Mouse (Mus musculus) bone marrow, adult 2 months (tissue): ENCODE measurements around the gene Ccnl2. TPM values are rescaled to one million over a fixed set of nuclear protein-coding genes. Genes with fewer than 3 reads are reported as not detected.

Experiments
- H3K27ac ChIP-seq: fragments of 200-500 bp; 2 replicates; pipeline ENCODE4 v1.5.1; 2012; ENCODE audit warnings: low read depth, mild to moderate bottlenecking, control low read depth, inconsistent platforms, low read length; ENCODE audit not compliant: control insufficient read depth, poor library complexity, insufficient read depth
- H3K4me1 ChIP-seq: fragments of 200-500 bp; 2 replicates; pipeline ENCODE4 v1.6.1; 2011; ENCODE audit warnings: low read length; ENCODE audit not compliant: control insufficient read depth, insufficient read depth
- H3K4me3 ChIP-seq: fragments of 200-500 bp; replicated peaks from 2 replicates; pipeline ENCODE3; 2011; ENCODE audit warnings: mild to moderate bottlenecking, low read depth, low read length, control low read depth; ENCODE audit not compliant: control insufficient read depth
- CTCF ChIP-seq: fragments of 200-500 bp; IDR thresholded peaks from 2 replicates; pipeline ENCODE4 v1.5.1; 2011; ENCODE audit warnings: low read length, control low read depth; ENCODE audit not compliant: control insufficient read depth, insufficient read depth
- POLR2A ChIP-seq: fragments of 200-500 bp; IDR thresholded peaks from 2 replicates; pipeline ENCODE4 v1.6.1; 2011; ENCODE audit warnings: low read depth, mild to moderate bottlenecking, control low read depth, low read length, borderline replicate concordance; ENCODE audit not compliant: control insufficient read depth
- WGBS: fragments of 180-500 bp; shearing (Covaris S2); methylation state at CpG from one replicate; pipeline ENCODE4 v1.1.7; 2018; 5-methylcytosine and 5-hydroxymethylcytosine counted together
- polyA plus RNA-seq: library from polyadenylated mRNA; stranded (reverse); fragments of >200 nt; gene quantifications from 2 replicates; pipeline ENCODE4 v1.2.4, GENCODE M21; 2011; ENCODE audit warnings: low replicate concordance; ENCODE audit not compliant: missing spikeins, insufficient read depth, insufficient read length

Gene Ccnl2
- polyA plus RNA-seq, 1 experiment, result 149 TPM

DNA sequence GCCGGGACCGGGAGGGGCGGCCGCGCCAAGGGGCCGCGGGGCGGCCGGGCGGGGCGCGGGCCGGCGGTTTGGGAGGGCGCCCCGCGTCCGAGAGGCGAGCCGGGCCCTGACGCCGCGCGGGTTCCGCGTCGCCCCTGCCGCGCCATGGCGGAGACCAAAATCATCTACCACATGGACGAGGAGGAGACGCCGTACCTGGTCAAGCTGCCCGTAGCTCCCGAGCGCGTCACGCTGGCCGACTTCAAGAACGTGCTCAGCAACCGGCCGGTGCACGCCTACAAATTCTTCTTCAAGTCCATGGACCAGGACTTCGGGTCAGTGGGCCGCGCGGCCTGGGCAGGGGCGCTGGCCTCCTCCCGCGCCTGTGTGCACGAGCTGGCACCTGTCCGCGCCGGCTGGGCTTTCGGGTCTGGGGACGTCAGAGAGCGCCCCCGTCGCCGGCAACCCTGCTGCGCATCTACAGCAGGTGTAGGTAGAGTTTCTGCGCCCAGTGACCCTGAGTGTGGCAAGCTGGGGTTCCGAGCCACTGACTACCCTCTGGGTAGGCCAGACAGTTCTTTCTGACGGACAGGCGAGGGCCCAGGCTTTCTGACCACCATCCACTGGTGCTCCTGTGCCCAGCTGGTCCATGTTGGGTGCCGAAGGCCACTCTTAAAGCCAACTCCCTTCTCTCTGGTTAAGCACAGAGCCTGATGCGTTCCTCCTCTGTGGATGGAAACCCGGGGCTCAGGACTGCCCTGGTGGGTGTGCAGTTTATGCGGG lies 35.5 kb downstream of the Ccnl2 start:
- H3K4me1 ChIP-seq, result peaks cover 3% of the 10 kb centered on the region
- TF ChIP-seq POLR2A (peak; percentile 28; the same call in 1 of the 2 replicates), CTCF (0 out of 2 replicates have a peak, but pooled peaks have one; percentile 2)
- peak overlapping the region; percentile 69; the same call in 1 of the 2 replicates for H3K27ac ChIP-seq
- H3K4me3 ChIP-seq, result peak overlapping the region; percentile 98
- 6% methylated on average over 69 of the region's 69 CpGs for WGBS

DNA sequence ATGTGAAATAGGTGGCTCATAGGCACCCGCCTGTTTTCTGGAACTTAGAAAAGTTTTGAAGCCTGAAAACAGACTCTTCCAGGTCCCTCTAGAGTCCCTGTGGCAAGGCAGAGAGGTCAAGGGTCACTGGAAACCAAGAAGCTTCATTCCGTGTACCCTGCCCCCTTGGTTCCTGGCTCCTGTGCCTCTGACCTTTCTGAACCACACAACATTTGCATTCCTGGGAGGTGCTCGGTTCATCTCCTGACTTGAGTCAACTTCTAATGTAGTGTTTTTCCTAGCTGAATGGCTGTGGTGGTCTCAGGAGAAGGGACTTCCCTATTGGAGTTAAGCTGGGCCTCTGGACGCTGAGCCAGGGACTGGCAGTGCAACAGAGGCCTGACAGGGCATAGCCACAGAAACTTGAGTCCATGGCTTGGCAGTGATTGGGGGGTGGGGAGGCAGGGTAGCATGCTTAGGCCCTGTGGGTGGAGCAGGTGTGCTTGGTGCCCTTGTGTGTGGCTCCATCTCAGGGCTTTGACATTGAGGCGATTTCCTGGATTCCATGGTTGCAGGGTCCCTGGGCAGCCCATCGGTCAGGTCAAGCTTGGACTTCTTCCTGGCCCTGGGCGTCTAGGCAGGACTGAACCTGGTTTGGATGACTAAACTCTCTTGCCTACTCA lies 36.3 kb downstream of the Ccnl2 start:
- Histone ChIP-seq H3K4me1 (peaks cover 3% of the 10 kb centered on the region), H3K4me3 (peak overlapping the region; percentile 33), H3K27ac (no peak overlapping the region)
- TF ChIP-seq POLR2A (no peak), CTCF (no peak)
- WGBS, result 67% methylated on average over 7 of the region's 7 CpGs

DNA sequence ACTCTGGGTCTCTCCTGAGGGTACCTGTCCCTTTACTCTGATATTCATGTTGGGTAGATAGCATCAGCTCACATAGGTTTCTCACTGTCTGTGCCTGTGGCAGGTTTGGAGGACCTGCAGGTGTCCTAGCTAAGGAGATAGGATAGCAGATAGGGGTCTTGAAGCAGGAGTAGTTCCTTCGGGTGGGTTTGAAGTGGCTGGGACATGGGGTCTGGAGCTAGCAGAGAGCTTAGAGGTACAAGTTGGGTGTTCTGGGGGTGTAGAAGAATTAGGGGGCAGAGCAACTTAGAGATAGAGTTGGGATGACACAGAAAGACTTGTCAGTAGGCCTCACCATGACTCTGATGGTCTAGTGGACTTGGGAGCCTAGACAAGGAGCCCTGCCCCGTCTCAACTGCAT lies 37.1 kb downstream of the Ccnl2 start:
- H3K27ac ChIP-seq, result no peak overlapping the region
- 81% methylated on average over 2 of the region's 2 CpGs for WGBS
- H3K4me1 ChIP-seq, result peaks cover 3% of the 10 kb centered on the region
- no peak overlapping the region for H3K4me3 ChIP-seq
- no peak for TF ChIP-seq POLR2A
- no peak for TF ChIP-seq CTCF

DNA sequence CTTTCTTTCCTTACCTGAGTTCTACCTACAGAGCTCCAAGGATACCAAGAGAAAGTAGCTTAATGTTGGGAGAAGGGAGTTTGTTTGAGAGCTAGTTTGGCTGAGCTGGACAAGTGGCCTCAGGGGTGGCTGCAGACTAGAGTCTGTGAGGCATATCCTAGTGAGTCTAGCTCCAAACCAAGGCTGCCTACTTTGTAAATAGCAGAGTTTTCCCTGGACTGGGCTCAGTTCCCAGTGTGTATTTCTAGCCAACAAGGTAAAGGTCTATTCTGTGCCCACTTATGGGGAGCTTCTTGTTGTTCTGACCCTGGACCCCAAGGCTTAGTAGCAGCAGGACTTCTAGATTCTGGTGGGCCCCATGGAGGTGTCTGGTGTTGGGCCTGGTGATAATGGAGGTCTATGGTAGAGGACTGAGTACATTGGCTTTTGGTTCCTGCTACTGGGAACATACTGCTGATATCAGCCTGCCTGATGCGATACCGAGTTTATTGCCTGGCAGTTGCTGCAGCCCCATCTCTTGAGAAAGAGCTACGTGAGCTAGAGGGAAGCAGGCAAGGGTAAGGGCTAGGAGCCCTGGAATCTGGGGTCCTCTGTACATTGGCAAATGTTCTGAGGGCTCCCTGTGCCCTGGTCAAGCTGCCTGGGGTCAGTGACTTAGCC lies 37.6 kb downstream of the Ccnl2 start:
- Histone ChIP-seq H3K4me1 (peaks cover 3% of the 10 kb centered on the region), H3K27ac (no peak overlapping the region), H3K4me3 (no peak overlapping the region)
- WGBS, result 68% methylated on average over 3 of the region's 3 CpGs
- no peak for TF ChIP-seq POLR2A
- TF ChIP-seq CTCF, result no peak

DNA sequence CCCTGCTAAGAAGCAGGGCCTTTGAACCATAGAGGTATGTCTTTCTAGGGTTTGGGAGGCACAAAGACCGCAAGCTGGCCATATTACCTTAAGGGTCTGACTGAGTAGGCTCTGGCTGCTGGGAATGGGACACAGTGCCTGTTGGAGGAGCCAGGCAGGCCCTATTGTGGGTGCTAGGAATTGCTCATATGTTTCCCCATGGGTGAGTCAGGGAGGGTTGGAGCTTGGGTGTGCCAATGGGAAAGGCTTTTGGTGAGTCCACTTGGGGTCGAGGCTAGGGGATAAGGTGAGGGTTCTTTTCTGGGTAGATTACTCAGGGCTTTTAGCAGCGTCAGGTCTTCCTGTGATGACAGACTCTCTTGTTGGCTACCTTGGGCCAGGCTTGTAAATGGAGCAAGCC lies 39.1 kb downstream of the Ccnl2 start:
- TF ChIP-seq CTCF, result no peak
- no peak for TF ChIP-seq POLR2A
- 79% methylated on average over 3 of the region's 3 CpGs for WGBS
- peaks cover 3% of the 10 kb centered on the region for H3K4me1 ChIP-seq
- no peak overlapping the region for H3K4me3 ChIP-seq
- no peak overlapping the region for H3K27ac ChIP-seq

DNA sequence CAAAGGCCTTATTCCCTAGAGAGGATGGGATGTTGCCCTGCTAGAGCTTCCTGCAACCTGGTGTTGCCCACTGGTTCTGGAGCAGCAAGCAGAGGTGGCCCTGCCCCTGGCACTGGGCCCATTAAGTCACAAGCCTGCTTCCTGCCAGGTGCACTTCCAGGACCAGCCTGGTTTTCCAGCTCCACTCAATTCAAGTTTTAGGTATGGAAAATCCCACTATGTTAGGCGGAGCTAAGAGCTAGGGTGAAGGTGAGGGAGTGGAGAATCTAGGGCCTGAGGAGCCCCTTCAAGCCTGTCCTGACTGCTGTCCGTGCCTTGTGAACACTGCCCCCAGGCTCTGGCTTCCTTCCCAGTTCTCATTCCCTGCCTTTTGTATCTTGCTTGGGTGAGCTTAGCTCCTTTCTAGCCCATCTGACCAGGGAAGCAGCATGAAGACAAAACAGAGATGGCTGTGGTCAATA lies 39.7 kb downstream of the Ccnl2 start:
- 89% methylated on average over 2 of the region's 2 CpGs for WGBS
- peaks cover 3% of the 10 kb centered on the region for H3K4me1 ChIP-seq
- TF ChIP-seq POLR2A (no peak), CTCF (no peak)
- no peak overlapping the region for H3K4me3 ChIP-seq
- no peak overlapping the region for H3K27ac ChIP-seq

DNA sequence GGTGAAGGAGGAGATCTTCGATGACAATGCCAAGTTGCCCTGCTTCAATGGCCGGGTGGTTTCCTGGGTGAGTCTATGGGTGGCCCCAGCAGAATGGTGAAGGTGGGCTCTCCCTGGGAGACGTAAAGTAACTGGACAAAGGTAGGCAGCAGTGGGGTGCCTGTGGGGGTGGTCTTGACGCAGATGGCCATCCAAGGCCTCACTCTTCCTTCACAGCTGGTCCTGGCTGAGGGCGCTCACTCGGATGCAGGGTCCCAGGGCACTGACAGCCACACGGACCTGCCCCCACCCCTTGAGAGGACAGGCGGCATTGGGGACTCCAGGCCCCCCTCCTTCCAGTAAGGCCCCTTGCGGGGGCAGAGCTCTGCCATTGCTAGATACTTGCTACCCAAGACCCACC lies 41.1 kb downstream of the Ccnl2 start:
- 90% methylated on average over 9 of the region's 9 CpGs for WGBS
- Histone ChIP-seq H3K27ac (no peak overlapping the region), H3K4me1 (peaks cover 3% of the 10 kb centered on the region), H3K4me3 (no peak overlapping the region)
- no peak for TF ChIP-seq CTCF
- no peak for TF ChIP-seq POLR2A

DNA sequence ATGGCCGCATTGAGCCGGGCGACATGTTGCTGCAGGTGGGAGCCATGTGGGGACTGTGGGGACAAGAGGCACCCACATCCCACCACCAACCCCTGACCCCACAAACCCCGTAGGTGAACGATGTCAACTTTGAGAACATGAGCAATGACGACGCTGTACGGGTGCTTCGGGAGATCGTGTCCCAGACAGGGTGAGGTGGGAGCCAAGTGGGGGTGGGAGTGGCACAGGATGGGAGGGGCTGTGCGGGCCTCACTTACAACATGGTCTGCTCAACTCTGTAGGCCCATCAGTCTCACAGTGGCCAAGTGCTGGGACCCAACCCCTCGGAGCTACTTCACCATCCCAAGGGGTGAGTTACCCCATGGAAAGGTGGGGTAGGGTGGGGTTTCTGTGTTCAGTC lies 42.7 kb downstream of the Ccnl2 start:
- Histone ChIP-seq H3K4me1 (no peaks in the 10 kb centered on the region), H3K4me3 (no peak overlapping the region), H3K27ac (no peak overlapping the region)
- WGBS, result 93% methylated on average over 12 of the region's 12 CpGs
- TF ChIP-seq POLR2A (no peak), CTCF (no peak)
